23 mouse cellular contexts compared by ENCODE assay signal in the genomic region with DNA sequence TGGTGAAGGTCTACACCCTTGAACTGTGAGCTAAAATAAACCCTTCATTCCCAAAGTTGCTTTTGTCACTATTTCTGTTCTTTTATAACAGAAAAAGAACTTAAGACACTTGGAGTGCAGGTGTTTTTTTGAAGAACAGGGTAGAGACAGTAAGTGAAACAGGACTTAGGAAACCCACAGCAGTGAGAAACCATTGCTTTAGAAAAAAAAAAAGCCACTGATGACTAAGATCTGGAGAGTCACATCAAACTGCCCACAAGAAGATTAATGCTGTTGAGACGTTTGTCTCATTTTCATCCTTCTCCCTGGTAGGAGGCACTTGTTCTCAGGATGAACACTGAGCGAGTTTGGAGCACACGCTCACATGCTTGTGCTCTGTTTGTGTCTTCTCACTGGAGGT. TPM values are rescaled to one million over a fixed set of nuclear protein-coding genes. Genes with fewer than 3 reads are reported as not detected.
"Had no signal": no experiment of that assay in that cellular context is flagged by ENCODE, and none has a peak within 500 bp of the region (broad histone marks: within the 10 kb centered on the region; RNA-seq: fewer than 3 reads in every experiment).

No protein-coding gene starts in this region.

- DNase-seq: gastrocnemius, postnatal 14 days; gastrocnemius, postnatal 36 days; heart, adult 18-20 months; heart, postnatal 10 days; heart, postnatal 4 days; kidney, adult 11 months; kidney, adult 2 months; kidney, adult 9 months; kidney, postnatal 14 days; kidney, postnatal 36 days; layer of hippocampus, adult 9-11 months; layer of hippocampus, postnatal 36 days; liver; liver, embryonic 13.5 days had no signal

- H3K27ac ChIP-seq: hindbrain, embryonic 10.5 days; hindbrain, embryonic 12.5 days; hindbrain, embryonic 14.5 days; kidney, embryonic 15.5 days; kidney, postnatal 0 days; limb, embryonic 10.5 days; limb, embryonic 12.5 days; liver, embryonic 13.5 days; liver, embryonic 15.5 days had no signal

- H3K27me3 ChIP-seq: heart, embryonic 12.5 days; hindbrain, embryonic 12.5 days; kidney, embryonic 15.5 days; limb, embryonic 12.5 days; liver, embryonic 13.5 days; liver, embryonic 15.5 days had no signal

- H3K4me3 ChIP-seq: heart, embryonic 12.5 days; hindbrain, embryonic 10.5 days; hindbrain, embryonic 12.5 days; kidney, embryonic 15.5 days; limb, embryonic 10.5 days; limb, embryonic 12.5 days; liver, embryonic 13.5 days; liver, embryonic 15.5 days had no signal

- H3K36me3 ChIP-seq: heart, embryonic 12.5 days; hindbrain, embryonic 10.5 days; hindbrain, embryonic 12.5 days; kidney, embryonic 15.5 days; limb, embryonic 10.5 days; limb, embryonic 12.5 days; liver, embryonic 13.5 days; liver, embryonic 15.5 days had no signal

- H3K9me3 ChIP-seq: hindbrain, embryonic 12.5 days; kidney, embryonic 15.5 days; limb, embryonic 10.5 days; liver, embryonic 13.5 days; liver, embryonic 15.5 days had no signal

- H3K4me1 ChIP-seq: heart, embryonic 12.5 days; hindbrain, embryonic 10.5 days; hindbrain, embryonic 12.5 days; kidney, embryonic 15.5 days; limb, embryonic 10.5 days; limb, embryonic 12.5 days; liver, embryonic 13.5 days; liver, embryonic 15.5 days had no signal

RNA-seq across cellular contexts. Expression of a gene that starts 14.8 kb away (rescaled TPM):
- total RNA-seq: gastrocnemius, postnatal 14 days; gastrocnemius, postnatal 36 days; heart, postnatal 10 days had no signal
- polyA plus RNA-seq: heart, embryonic 12.5 days; hindbrain, embryonic 10.5 days; hindbrain, embryonic 12.5 days; limb, embryonic 10.5 days; limb, embryonic 12.5 days had no signal
